Mouse (Mus musculus): ENCODE measurements around the gene Kif22. TPM values are rescaled to one million over a fixed set of nuclear protein-coding genes. Genes with fewer than 3 reads are reported as not detected.
A peak's percentile ranks its signal among the peaks of the same experiment; 100 is the strongest.

Kif22 gene
- polyA plus RNA-seq, 1 experiment from 2014 or later: 93.5 TPM

DNA sequence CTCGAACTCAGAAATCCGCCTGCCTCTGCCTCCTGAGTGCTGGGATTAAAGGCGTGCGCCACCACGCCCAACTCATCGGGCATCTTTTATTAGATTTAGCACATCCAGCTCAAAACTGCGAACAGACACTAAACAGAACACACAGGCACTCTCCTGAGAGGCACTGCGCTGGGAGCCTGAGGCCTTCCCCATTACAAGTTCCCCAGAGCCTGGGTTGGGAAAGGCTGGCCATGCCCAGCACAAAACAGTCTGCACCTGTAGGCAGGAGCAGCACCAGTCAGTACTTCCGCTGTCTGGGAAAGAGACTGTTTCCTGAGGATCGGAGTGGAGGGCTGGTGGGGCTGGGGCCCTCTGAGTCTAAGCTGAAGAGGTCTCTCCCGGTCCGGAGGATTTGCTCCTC is 27.3 kb downstream of the Kif22 start:
- no peak for ATAC-seq (ENCODE audit: insufficient read depth, low FRiP score, low read depth)
- 92% methylated on average over 12 of the region's 12 CpGs for WGBS
- no peaks in the 10 kb centered on the region for H3K27me3 ChIP-seq (replicated peaks)
- peaks cover 38% of the 10 kb centered on the region for H3K4me1 ChIP-seq
- H3K4me3 ChIP-seq (replicated peaks): 0 out of 2 replicates have a peak overlapping the region, but pooled peaks have one; percentile 0
- no peaks in the 10 kb centered on the region for H3K9me3 ChIP-seq
- peak overlapping the region; percentile 64; the same call in 1 of the 2 replicates for H3K4me2 ChIP-seq
- H3K27ac ChIP-seq: no peak overlapping the region
- no peak overlapping the region for H3K9ac ChIP-seq
- H3K36me3 ChIP-seq: peaks cover 12% of the 10 kb centered on the region

DNA sequence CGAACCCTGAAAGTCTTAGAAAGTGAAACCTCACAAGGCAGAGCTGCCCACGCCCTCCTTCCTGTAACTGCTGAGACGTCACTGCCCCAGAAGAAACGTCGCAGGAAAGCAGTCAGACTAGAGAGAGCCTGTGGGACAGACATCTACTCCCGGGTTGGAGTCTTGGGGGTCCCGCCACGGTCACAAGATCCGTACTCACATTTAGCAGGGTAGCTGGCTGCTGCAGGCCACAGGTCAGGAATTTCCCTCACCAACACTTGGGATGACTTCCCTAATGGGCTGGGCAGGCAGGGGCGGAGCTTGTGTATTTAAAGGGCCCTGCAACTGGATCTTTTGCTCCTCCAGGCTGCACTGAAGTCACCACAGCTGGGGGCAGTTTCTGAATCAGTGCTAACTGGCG is 28.0 kb downstream of the Kif22 start, which contains the start of gene Mvp:
TSS of gene Mvp (minus strand) at position 302 of the 400 bp plus-strand sequence.
- H3K27me3 ChIP-seq (replicated peaks): no peaks in the 10 kb centered on the region
- no peak for ATAC-seq (ENCODE audit: insufficient read depth, low FRiP score, low read depth)
- peak within 1 kb of the TSS; percentile 86 for H3K4me2 ChIP-seq
- peaks cover 12% of the 10 kb centered on the region for H3K36me3 ChIP-seq
- H3K4me1 ChIP-seq: peaks cover 36% of the 10 kb centered on the region
- peak within 1 kb of the TSS; percentile 22; the same call in 1 of the 2 replicates for H3K9ac ChIP-seq
- H3K9me3 ChIP-seq: no peaks in the 10 kb centered on the region
- H3K4me3 ChIP-seq (replicated peaks): peak within 1 kb of the TSS; percentile 71
- 20% methylated on average over 11 of the region's 11 CpGs for WGBS
- peak within 1 kb of the TSS; percentile 46 for H3K27ac ChIP-seq

GRCm38 (mm10) chr7:127013385-127013784 is 28.9 kb downstream of the Kif22 start:
- Histone ChIP-seq H3K27me3 (replicated peaks) (no peaks in the 10 kb centered on the region), H3K9ac (no peak overlapping the region), H3K36me3 (peaks cover 12% of the 10 kb centered on the region), H3K4me3 (replicated peaks) (0 out of 2 replicates have a peak overlapping the region, but pooled peaks have one; percentile 51), H3K9me3 (no peaks in the 10 kb centered on the region), H3K4me1 (peaks cover 36% of the 10 kb centered on the region), H3K4me2 (peak overlapping the region; percentile 64), H3K27ac (no peak overlapping the region)
- WGBS: 91% methylated on average over 6 of the region's 6 CpGs
- ATAC-seq (ENCODE audit: insufficient read depth, low FRiP score, low read depth): no peak

DNA sequence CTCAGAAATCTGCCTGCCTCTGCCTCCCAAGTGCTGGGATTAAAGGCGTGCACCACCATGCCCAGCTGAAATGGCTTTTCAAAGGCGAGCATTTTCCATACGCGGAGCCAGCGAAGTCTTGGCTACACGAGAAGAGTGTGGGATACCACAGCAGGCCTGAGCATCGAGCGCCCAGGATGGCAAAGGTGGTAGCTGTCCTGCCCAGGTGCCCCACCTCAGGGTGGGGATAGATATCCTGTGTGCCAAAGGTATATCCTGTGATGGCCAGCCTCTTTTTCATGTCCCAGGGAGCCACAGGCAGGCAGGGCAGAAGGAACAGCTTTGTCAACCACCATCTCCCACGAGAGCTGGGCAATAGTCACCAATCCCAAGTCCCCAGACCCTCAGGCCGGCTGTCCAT is 29.4 kb downstream of the Kif22 start:
- H3K9ac ChIP-seq: no peak overlapping the region
- peaks cover 12% of the 10 kb centered on the region for H3K36me3 ChIP-seq
- H3K9me3 ChIP-seq: no peaks in the 10 kb centered on the region
- peaks cover 34% of the 10 kb centered on the region for H3K4me1 ChIP-seq
- no peak overlapping the region for H3K4me3 ChIP-seq (replicated peaks)
- H3K27ac ChIP-seq: no peak overlapping the region
- ATAC-seq (ENCODE audit: insufficient read depth, low FRiP score, low read depth): no peak
- no peaks in the 10 kb centered on the region for H3K27me3 ChIP-seq (replicated peaks)
- H3K4me2 ChIP-seq: no peak overlapping the region
- WGBS: 92% methylated on average over 10 of the region's 10 CpGs

GRCm38 (mm10) chr7:127012374-127012773 is 29.9 kb downstream of the Kif22 start:
- Histone ChIP-seq H3K36me3 (peaks cover 12% of the 10 kb centered on the region), H3K4me3 (replicated peaks) (no peak overlapping the region), H3K9ac (no peak overlapping the region), H3K9me3 (no peaks in the 10 kb centered on the region), H3K4me1 (peaks cover 31% of the 10 kb centered on the region), H3K27ac (no peak overlapping the region), H3K27me3 (replicated peaks) (no peaks in the 10 kb centered on the region), H3K4me2 (no peak overlapping the region)
- no peak for ATAC-seq (ENCODE audit: insufficient read depth, low FRiP score, low read depth)
- WGBS: 82% methylated on average over 6 of the region's 6 CpGs

DNA sequence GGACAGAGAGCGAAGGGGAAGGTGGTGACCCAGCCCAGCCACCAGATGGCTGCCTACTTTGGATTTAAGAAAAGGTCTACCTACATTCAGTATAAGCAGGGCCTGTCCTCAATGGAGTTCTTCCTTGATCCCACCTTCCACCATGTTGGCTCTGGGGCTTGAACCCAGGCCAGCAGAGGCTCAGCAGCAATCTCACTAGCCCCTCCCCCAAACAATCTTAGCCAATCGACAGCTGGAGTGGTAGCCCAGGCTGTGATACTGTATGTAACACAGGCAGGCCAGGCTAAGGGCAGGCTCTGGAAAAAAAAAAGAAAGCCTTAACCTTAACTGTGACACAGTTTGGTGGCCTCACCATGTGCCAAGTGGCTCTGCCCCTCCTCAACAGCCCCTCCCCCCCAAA is 30.6 kb downstream of the Kif22 start:
- no peak overlapping the region for H3K4me2 ChIP-seq
- no peak for ATAC-seq (ENCODE audit: insufficient read depth, low FRiP score, low read depth)
- no peak overlapping the region for H3K27ac ChIP-seq
- 77% methylated on average over 2 of the region's 2 CpGs for WGBS
- peaks cover 31% of the 10 kb centered on the region for H3K4me1 ChIP-seq
- H3K9me3 ChIP-seq: no peaks in the 10 kb centered on the region
- H3K9ac ChIP-seq: no peak overlapping the region
- H3K36me3 ChIP-seq: peaks cover 12% of the 10 kb centered on the region
- H3K4me3 ChIP-seq (replicated peaks): no peak overlapping the region
- H3K27me3 ChIP-seq (replicated peaks): no peaks in the 10 kb centered on the region

- Histone ChIP-seq H3K27me3 (replicated peaks) (no peaks in the 10 kb centered on the region), H3K4me1 (peaks cover 29% of the 10 kb centered on the region), H3K4me3 (replicated peaks) (no peak overlapping the region), H3K27ac (no peak overlapping the region), H3K4me2 (no peak overlapping the region), H3K9ac (no peak overlapping the region), H3K9me3 (no peaks in the 10 kb centered on the region), H3K36me3 (peaks cover 12% of the 10 kb centered on the region)
- 89% methylated on average over 2 of the region's 2 CpGs for WGBS
- no peak for ATAC-seq (ENCODE audit: insufficient read depth, low FRiP score, low read depth)
Observed at GRCm38 (mm10) chr7:127011051-127011450, 31.2 kb downstream of the Kif22 start.

- no peak for ATAC-seq (ENCODE audit: insufficient read depth, low FRiP score, low read depth)
- H3K27me3 ChIP-seq (replicated peaks): no peaks in the 10 kb centered on the region
- 80% methylated on average over 17 of the region's 17 CpGs for WGBS
- H3K9me3 ChIP-seq: no peaks in the 10 kb centered on the region
- H3K36me3 ChIP-seq: peaks cover 8% of the 10 kb centered on the region
- H3K4me1 ChIP-seq: peaks cover 20% of the 10 kb centered on the region
- H3K9ac ChIP-seq: no peak overlapping the region
- H3K4me2 ChIP-seq: peak overlapping the region; percentile 9; the same call in 1 of the 2 replicates
- H3K4me3 ChIP-seq (replicated peaks): no peak overlapping the region
- H3K27ac ChIP-seq: peak overlapping the region; percentile 95
Observed at GRCm38 (mm10) chr7:127009307-127010085, 32.8 kb downstream of the Kif22 start.

DNA sequence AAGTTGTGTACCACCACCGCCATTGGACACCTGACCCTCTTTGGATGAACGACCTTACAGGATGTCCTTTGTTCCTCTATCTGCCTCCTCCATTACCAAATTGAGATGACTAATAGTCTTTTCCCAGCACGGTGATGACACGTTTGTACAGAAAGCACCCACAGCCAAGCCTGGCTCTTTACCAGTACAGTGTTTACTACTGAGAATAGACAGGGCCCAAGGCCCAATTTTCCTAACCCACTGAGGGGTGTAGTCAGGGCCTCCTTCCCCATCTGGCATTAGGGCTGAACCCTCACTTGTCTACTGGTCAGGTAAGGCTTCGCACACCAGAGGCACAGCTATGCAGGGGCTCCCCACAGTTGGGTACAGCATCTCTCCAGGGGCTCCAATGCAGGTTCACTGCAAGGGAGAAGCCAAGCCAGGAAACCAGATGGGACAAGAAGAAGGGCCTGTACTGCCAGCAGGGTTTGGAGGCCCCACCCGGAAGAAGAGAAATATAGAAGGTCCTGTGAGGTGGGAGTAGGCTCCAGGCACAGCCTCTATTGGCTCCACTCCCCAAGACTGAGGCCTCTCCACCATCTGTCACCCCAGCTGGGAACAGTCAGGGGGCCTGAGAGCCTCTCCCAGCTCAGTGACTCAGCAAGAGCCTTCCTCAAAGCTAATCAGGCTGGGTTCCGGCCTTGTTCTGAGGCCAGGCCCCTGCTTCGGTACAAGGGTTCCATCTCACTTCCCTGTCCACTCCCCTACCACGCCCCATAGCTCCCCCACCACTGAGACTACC is 33.8 kb downstream of the Kif22 start:
- Histone ChIP-seq H3K9me3 (no peaks in the 10 kb centered on the region), H3K4me1 (peaks cover 15% of the 10 kb centered on the region), H3K4me2 (peak overlapping the region; percentile 37), H3K27me3 (replicated peaks) (no peaks in the 10 kb centered on the region), H3K9ac (no peak overlapping the region), H3K27ac (peak overlapping the region; percentile 95), H3K4me3 (replicated peaks) (no peak overlapping the region), H3K36me3 (peaks cover 8% of the 10 kb centered on the region)
- 37% methylated on average over 9 of the region's 9 CpGs for WGBS
- ATAC-seq (ENCODE audit: insufficient read depth, low FRiP score, low read depth): peak; percentile 92

- H3K9ac ChIP-seq: no peak overlapping the region
- ATAC-seq (ENCODE audit: insufficient read depth, low FRiP score, low read depth): no peak
Observed at GRCm38 (mm10) chr7:127007313-127008024, 34.8 kb downstream of the Kif22 start.

DNA sequence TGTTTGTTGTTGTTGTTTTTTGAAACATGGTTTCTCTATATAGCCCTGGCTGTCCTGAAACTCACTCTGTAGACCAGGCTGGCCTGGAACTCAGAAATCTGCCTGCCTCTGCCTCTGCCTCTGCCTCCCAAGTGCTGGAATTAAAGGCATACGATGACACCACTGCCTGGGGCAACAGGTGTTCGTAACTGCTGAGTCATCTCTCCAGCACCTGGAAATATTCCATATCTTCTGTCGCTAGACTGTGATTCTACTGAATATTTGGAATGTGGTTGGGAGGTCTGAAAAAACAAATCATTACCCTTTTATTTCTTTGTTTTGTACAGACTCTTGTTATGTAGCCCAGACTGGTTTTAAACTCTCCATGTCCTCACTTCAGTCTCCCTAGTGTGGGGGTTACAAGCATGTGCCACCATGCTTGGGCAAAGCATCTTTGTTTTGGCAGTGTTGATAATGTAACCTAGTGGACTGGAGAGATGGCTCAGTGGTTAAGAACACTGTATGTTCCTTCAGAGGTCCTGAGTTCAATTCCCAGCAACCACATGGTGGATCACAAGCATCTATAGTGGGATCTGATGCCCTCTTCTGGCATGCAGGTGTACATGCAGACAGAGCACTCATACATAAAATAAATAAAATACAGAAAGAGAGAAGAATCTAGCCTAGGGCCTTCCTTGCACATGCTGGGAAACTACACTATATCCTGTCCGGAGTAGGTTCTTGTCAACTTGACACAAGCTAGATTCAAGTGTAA is 38.0 kb downstream of the Kif22 start:
- no peak overlapping the region for H3K9ac ChIP-seq
- WGBS: 79% methylated on average over 4 of the region's 4 CpGs
- no peaks in the 10 kb centered on the region for H3K36me3 ChIP-seq
- no peak for ATAC-seq (ENCODE audit: insufficient read depth, low FRiP score, low read depth)
- H3K4me2 ChIP-seq: no peak overlapping the region
- no peak overlapping the region for H3K4me3 ChIP-seq (replicated peaks)
- no peaks in the 10 kb centered on the region for H3K9me3 ChIP-seq
- H3K27ac ChIP-seq: no peak overlapping the region
- no peaks in the 10 kb centered on the region for H3K27me3 ChIP-seq (replicated peaks)
- H3K4me1 ChIP-seq: peaks cover 12% of the 10 kb centered on the region

More at GRCm38 (mm10) chr7:127007313-127008024, 34.8 kb downstream of the Kif22 start:
- WGBS: 86% methylated on average over 6 of the region's 6 CpGs
- no peak overlapping the region for H3K4me3 ChIP-seq (replicated peaks)
- peaks cover 15% of the 10 kb centered on the region for H3K4me1 ChIP-seq
- no peaks in the 10 kb centered on the region for H3K36me3 ChIP-seq
- H3K27ac ChIP-seq: peak overlapping the region; percentile 95; the same call in 1 of the 2 replicates
- no peaks in the 10 kb centered on the region for H3K9me3 ChIP-seq
- H3K27me3 ChIP-seq (replicated peaks): no peaks in the 10 kb centered on the region
- H3K4me2 ChIP-seq: no peak overlapping the region

Measured in stomach, embryonic 15.5 days (tissue).